24 mouse cellular contexts compared by ENCODE assay signal in genomic region chr2:50343598-50343997, GRCm38 (mm10). TPM values are rescaled to one million over a fixed set of nuclear protein-coding genes. Genes with fewer than 3 reads are reported as not detected.
DNase-seq lines count a peak whose midpoint lies in the region; ATAC-seq and TF ChIP-seq lines count a peak whose summit lies in the region.
"Had no signal": no experiment of that assay in that cellular context is flagged by ENCODE, and none has a peak within 500 bp of the region (broad histone marks: within the 10 kb centered on the region; RNA-seq: fewer than 3 reads in every experiment).

No protein-coding gene starts in this region.

- no peak overlapping the region for H3K27ac ChIP-seq in limb, embryonic 11.5 days (replicated peaks; ENCODE audit: low read depth, low read length)
- H3K27ac ChIP-seq in limb, embryonic 10.5 days, result no peak overlapping the region
- no peak overlapping the region for H3K27ac ChIP-seq in lung, postnatal 0 days (ENCODE audit: low read length)
- H3K27ac ChIP-seq: embryonic facial prominence, embryonic 15.5 days; forebrain, embryonic 15.5 days; heart, embryonic 10.5 days; hindbrain, embryonic 12.5 days had no signal

- H3K27me3 ChIP-seq in limb, embryonic 11.5 days (ENCODE audit: control insufficient read depth, insufficient read depth, low read length), result no peaks in the 10 kb centered on the region
- no peaks in the 10 kb centered on the region for H3K27me3 ChIP-seq in limb, embryonic 10.5 days (ENCODE audit: low read depth, poor library complexity, severe bottlenecking)
- no peaks in the 10 kb centered on the region for H3K27me3 ChIP-seq in lung, postnatal 0 days (replicated peaks; ENCODE audit: insufficient read depth, low read length)
- H3K27me3 ChIP-seq: CH12.LX; embryonic facial prominence, embryonic 15.5 days; forebrain, embryonic 15.5 days; hindbrain, embryonic 12.5 days had no signal

- TF ChIP-seq CTCF in lung, postnatal 0 days (IDR thresholded peaks at IDR 0.05), result no peak

- intact Hi-C loops in left cerebral cortex, postnatal 14 days (cut with DNase I), result no loop called here

- no peak for TF ChIP-seq EP300 in lung, postnatal 0 days (IDR thresholded peaks at IDR 0.05)

- no peaks in the 10 kb centered on the region for H3K36me3 ChIP-seq in limb, embryonic 11.5 days (ENCODE audit: control insufficient read depth, insufficient read depth, low read length)
- H3K36me3 ChIP-seq in limb, embryonic 10.5 days, result no peaks in the 10 kb centered on the region
- no peaks in the 10 kb centered on the region for H3K36me3 ChIP-seq in lung, postnatal 0 days (ENCODE audit: insufficient read depth, low read length)
- H3K36me3 ChIP-seq: embryonic facial prominence, embryonic 15.5 days; forebrain, embryonic 15.5 days; heart, embryonic 10.5 days; hindbrain, embryonic 12.5 days had no signal

- 53% methylated on average over 8 of the region's 8 CpGs for WGBS in limb, embryonic 11.5 days
- 48% methylated on average over 8 of the region's 8 CpGs for WGBS in limb, embryonic 10.5 days
- WGBS in lung, postnatal 0 days, result 45% methylated on average over 8 of the region's 8 CpGs

- no peak overlapping the region for H3K4me3 ChIP-seq in limb, embryonic 11.5 days (ENCODE audit: low read depth, low read length)
- no peak overlapping the region for H3K4me3 ChIP-seq in limb, embryonic 10.5 days
- H3K4me3 ChIP-seq in lung, postnatal 0 days (ENCODE audit: low read depth, low read length), result no peak overlapping the region
- H3K4me3 ChIP-seq: embryonic facial prominence, embryonic 15.5 days; erythroblast, embryonic 14.5 days; forebrain, embryonic 15.5 days; heart, embryonic 10.5 days; hindbrain, embryonic 12.5 days had no signal

- H3K4me1 ChIP-seq in limb, embryonic 11.5 days (ENCODE audit: control insufficient read depth, insufficient read depth, low read length), result no peaks in the 10 kb centered on the region
- H3K4me1 ChIP-seq in limb, embryonic 10.5 days, result peaks cover 19% of the 10 kb centered on the region
- no peaks in the 10 kb centered on the region for H3K4me1 ChIP-seq in lung, postnatal 0 days (ENCODE audit: insufficient read depth, low read depth, low read length)
- H3K4me1 ChIP-seq: embryonic facial prominence, embryonic 15.5 days; forebrain, embryonic 15.5 days; heart, embryonic 10.5 days had no signal

- peak; percentile 37 for DNase-seq in limb, embryonic 11.5 days (ENCODE audit: low spot score)
- DNase-seq in limb, embryonic 10.5 days (ENCODE audit: low spot score), result no peak
- DNase-seq in lung, postnatal 0 days (ENCODE audit: low spot score), result peak; percentile 33
- no peak for DNase-seq in lung, adult 18-20 months
- peak; percentile 50 for DNase-seq in embryo, embryonic 10.5 days (ENCODE audit: low spot score)
- peak; percentile 10 for DNase-seq in hindlimb bud, embryonic 11.5 days (ENCODE audit: extremely low spot score, low read depth, low spot score)
- no peak for DNase-seq in kidney, adult 11 months
- no peak for DNase-seq in left cerebral cortex, postnatal 14 days (ENCODE audit: low spot score in 2 of 2)
- DNase-seq: adrenal gland, adult 2 months; adrenal gland, postnatal 25 days; cerebellum, adult 18-20 months; cerebellum, adult 9-11 months; cerebellum, postnatal 36 days; gastrocnemius, postnatal 10 days; heart, adult 18-20 months; heart, postnatal 10 days; heart, postnatal 4 days had no signal

- H3K9me3 ChIP-seq in limb, embryonic 11.5 days (ENCODE audit: control insufficient read depth, low read length), result no peaks in the 10 kb centered on the region
- H3K9me3 ChIP-seq in limb, embryonic 10.5 days (replicated peaks), result no peaks in the 10 kb centered on the region
- no peaks in the 10 kb centered on the region for H3K9me3 ChIP-seq in lung, postnatal 0 days (ENCODE audit: low read length)
- H3K9me3 ChIP-seq: embryonic facial prominence, embryonic 15.5 days; forebrain, embryonic 15.5 days; heart, embryonic 10.5 days; hindbrain, embryonic 12.5 days had no signal

- H3K9ac ChIP-seq in limb, embryonic 11.5 days (ENCODE audit: low read length), result no peak overlapping the region
- no peak overlapping the region for H3K9ac ChIP-seq in lung, postnatal 0 days (replicated peaks; ENCODE audit: low read depth)
- H3K9ac ChIP-seq: embryonic facial prominence, embryonic 15.5 days; forebrain, embryonic 15.5 days; hindbrain, embryonic 12.5 days had no signal

- no peak overlapping the region for H3K4me2 ChIP-seq in limb, embryonic 11.5 days (ENCODE audit: low read depth, severe bottlenecking)
- H3K4me2 ChIP-seq in lung, postnatal 0 days (replicated peaks; ENCODE audit: low read depth, low read length), result no peak overlapping the region
- H3K4me2 ChIP-seq: embryonic facial prominence, embryonic 15.5 days; forebrain, embryonic 15.5 days; hindbrain, embryonic 12.5 days had no signal

- ATAC-seq in limb, embryonic 11.5 days (ENCODE audit: insufficient number of reproducible peaks, low FRiP score, low TSS enrichment, low read depth), result no peak
- no peak for ATAC-seq in lung, postnatal 0 days
- ATAC-seq: forebrain, embryonic 15.5 days; hindbrain, embryonic 16.5 days had no signal

RNA-seq across cellular contexts. Expression of gene Mmadhc, which starts 47.0 kb away (rescaled TPM):
- 168 and 170 TPM in 2 replicates for polyA plus RNA-seq in limb, embryonic 11.5 days (2014; fragmentation: Nextera tagmentation; extraction: Ambion mirVana)
- 169 and 179 TPM in 2 replicates for polyA plus RNA-seq in limb, embryonic 10.5 days (2016; fragmentation: Nextera tagmentation; extraction: Ambion mirVana)
- 102 and 109 TPM in 2 replicates for polyA plus RNA-seq in lung, postnatal 0 days (2015; fragmentation: Nextera tagmentation; extraction: Ambion mirVana)
- 10 to 100 TPM; 46.8 to 51.8 TPM for total RNA-seq in left cerebral cortex, postnatal 14 days (2021)

Comparison
In these comparisons a context has a peak if more than half of its experiments do, and no peak if none do; other contexts are left out.
1. DNase-seq: peak in limb, embryonic 11.5 days (single experiment), lung, postnatal 0 days (single experiment), embryo, embryonic 10.5 days (single experiment) and hindlimb bud, embryonic 11.5 days (single experiment); none in limb, embryonic 10.5 days (single experiment), lung, adult 18-20 months (0 of 2), kidney, adult 11 months (single experiment) and left cerebral cortex, postnatal 14 days (0 of 2).